Mouse (Mus musculus): ENCODE results near the gene Clca1. TPM values are rescaled to one million over a fixed set of nuclear protein-coding genes. Genes with fewer than 3 reads are reported as not detected.

Clca1 gene
- total and polyA plus RNA-seq, 2 experiments from 2014 or later: not detected

- H3K9ac ChIP-seq (replicated peaks; ENCODE audit: low read depth, low read length): no peak overlapping the region
- H3K36me3 ChIP-seq (replicated peaks; ENCODE audit: control insufficient read depth, insufficient read depth, low read length): no peaks in the 10 kb centered on the region
- H3K27ac ChIP-seq (ENCODE audit: low read depth): no peak overlapping the region
- H3K4me1 ChIP-seq (ENCODE audit: control insufficient read depth, insufficient read depth): no peaks in the 10 kb centered on the region
- no peak overlapping the region for H3K4me2 ChIP-seq (ENCODE audit: low read depth, low read length)
- no peak for ATAC-seq (ENCODE audit: insufficient read depth, low read depth)
- H3K9me3 ChIP-seq (replicated peaks; ENCODE audit: control insufficient read depth, low read length): no peaks in the 10 kb centered on the region
- 32% methylated on average over 1 of the region's 1 CpGs for WGBS
- no peaks in the 10 kb centered on the region for H3K27me3 ChIP-seq (ENCODE audit: control insufficient read depth, insufficient read depth, low read length)
- no peak overlapping the region for H3K4me3 ChIP-seq (ENCODE audit: low read depth, low read length)
- no peak for TF ChIP-seq CTCF (IDR thresholded peaks at IDR 0.05; ENCODE audit: low read depth)
- no peak for TF ChIP-seq EP300 (IDR thresholded peaks at IDR 0.05; ENCODE audit: low read depth)
- DNase-seq (ENCODE audit: low spot score): no peak
These were observed 31.7 kb downstream of the Clca1 start for GRCm38 (mm10) chr3:145000912-145001311.

- no peak for ATAC-seq (ENCODE audit: insufficient read depth, low read depth)
- Histone ChIP-seq H3K27ac (ENCODE audit: low read depth) (no peak overlapping the region), H3K36me3 (replicated peaks; ENCODE audit: control insufficient read depth, insufficient read depth, low read length) (no peaks in the 10 kb centered on the region), H3K27me3 (ENCODE audit: control insufficient read depth, insufficient read depth, low read length) (no peaks in the 10 kb centered on the region), H3K9ac (replicated peaks; ENCODE audit: low read depth, low read length) (no peak overlapping the region), H3K4me2 (ENCODE audit: low read depth, low read length) (no peak overlapping the region), H3K4me1 (ENCODE audit: control insufficient read depth, insufficient read depth) (no peaks in the 10 kb centered on the region), H3K9me3 (replicated peaks; ENCODE audit: control insufficient read depth, low read length) (no peaks in the 10 kb centered on the region), H3K4me3 (ENCODE audit: low read depth, low read length) (no peak overlapping the region)
- WGBS: 87% methylated on average over 5 of the region's 5 CpGs
- no peak for DNase-seq (ENCODE audit: low spot score)
- TF ChIP-seq EP300 (IDR thresholded peaks at IDR 0.05; ENCODE audit: low read depth) (no peak), CTCF (IDR thresholded peaks at IDR 0.05; ENCODE audit: low read depth) (no peak)
These were observed 39.5 kb downstream of the Clca1 start for GRCm38 (mm10) chr3:144993055-144993454.

GRCm38 (mm10) chr3:144992618-144993017 lies 40.0 kb downstream of the Clca1 start:
- Histone ChIP-seq H3K9me3 (replicated peaks; ENCODE audit: control insufficient read depth, low read length) (no peaks in the 10 kb centered on the region), H3K4me2 (ENCODE audit: low read depth, low read length) (no peak overlapping the region), H3K4me1 (ENCODE audit: control insufficient read depth, insufficient read depth) (no peaks in the 10 kb centered on the region), H3K9ac (replicated peaks; ENCODE audit: low read depth, low read length) (no peak overlapping the region), H3K36me3 (replicated peaks; ENCODE audit: control insufficient read depth, insufficient read depth, low read length) (no peaks in the 10 kb centered on the region), H3K4me3 (ENCODE audit: low read depth, low read length) (no peak overlapping the region), H3K27ac (ENCODE audit: low read depth) (no peak overlapping the region), H3K27me3 (ENCODE audit: control insufficient read depth, insufficient read depth, low read length) (no peaks in the 10 kb centered on the region)
- ATAC-seq (ENCODE audit: insufficient read depth, low read depth): no peak
- no peak for TF ChIP-seq EP300 (IDR thresholded peaks at IDR 0.05; ENCODE audit: low read depth)
- no peak for TF ChIP-seq CTCF (IDR thresholded peaks at IDR 0.05; ENCODE audit: low read depth)
- no peak for DNase-seq (ENCODE audit: low spot score)

- WGBS: 68% methylated on average over 5 of the region's 5 CpGs
- H3K36me3 ChIP-seq (replicated peaks; ENCODE audit: control insufficient read depth, insufficient read depth, low read length): no peaks in the 10 kb centered on the region
- H3K27me3 ChIP-seq (ENCODE audit: control insufficient read depth, insufficient read depth, low read length): no peaks in the 10 kb centered on the region
- H3K4me1 ChIP-seq (ENCODE audit: control insufficient read depth, insufficient read depth): no peaks in the 10 kb centered on the region
- H3K27ac ChIP-seq (ENCODE audit: low read depth): no peak overlapping the region
- DNase-seq (ENCODE audit: low spot score) (no peak), ATAC-seq (ENCODE audit: insufficient read depth, low read depth) (no peak)
- TF ChIP-seq EP300 (IDR thresholded peaks at IDR 0.05; ENCODE audit: low read depth) (no peak), CTCF (IDR thresholded peaks at IDR 0.05; ENCODE audit: low read depth) (no peak)
- H3K9ac ChIP-seq (replicated peaks; ENCODE audit: low read depth, low read length): no peak overlapping the region
- no peak overlapping the region for H3K4me2 ChIP-seq (ENCODE audit: low read depth, low read length)
- H3K9me3 ChIP-seq (replicated peaks; ENCODE audit: control insufficient read depth, low read length): no peaks in the 10 kb centered on the region
- H3K4me3 ChIP-seq (ENCODE audit: low read depth, low read length): no peak overlapping the region
These were observed 46.7 kb downstream of the Clca1 start for GRCm38 (mm10) chr3:144985890-144986289.

GRCm38 (mm10) chr3:144980551-144980950 lies 52.0 kb downstream of the Clca1 start:
- no peak for DNase-seq (ENCODE audit: low spot score)
- no peaks in the 10 kb centered on the region for H3K9me3 ChIP-seq (replicated peaks; ENCODE audit: control insufficient read depth, low read length)
- H3K36me3 ChIP-seq (replicated peaks; ENCODE audit: control insufficient read depth, insufficient read depth, low read length): no peaks in the 10 kb centered on the region
- H3K4me3 ChIP-seq (ENCODE audit: low read depth, low read length): no peak overlapping the region
- H3K27ac ChIP-seq (ENCODE audit: low read depth): no peak overlapping the region
- TF ChIP-seq EP300 (IDR thresholded peaks at IDR 0.05; ENCODE audit: low read depth): no peak
- no peak for TF ChIP-seq CTCF (IDR thresholded peaks at IDR 0.05; ENCODE audit: low read depth)
- no peak overlapping the region for H3K4me2 ChIP-seq (ENCODE audit: low read depth, low read length)
- 79% methylated on average over 6 of the region's 6 CpGs for WGBS
- H3K4me1 ChIP-seq (ENCODE audit: control insufficient read depth, insufficient read depth): no peaks in the 10 kb centered on the region
- ATAC-seq (ENCODE audit: insufficient read depth, low read depth): no peak
- H3K27me3 ChIP-seq (ENCODE audit: control insufficient read depth, insufficient read depth, low read length): no peaks in the 10 kb centered on the region
- H3K9ac ChIP-seq (replicated peaks; ENCODE audit: low read depth, low read length): no peak overlapping the region

GRCm38 (mm10) chr3:144977631-144978030 lies 54.9 kb downstream of the Clca1 start:
- Histone ChIP-seq H3K36me3 (replicated peaks; ENCODE audit: control insufficient read depth, insufficient read depth, low read length) (no peaks in the 10 kb centered on the region), H3K9me3 (replicated peaks; ENCODE audit: control insufficient read depth, low read length) (no peaks in the 10 kb centered on the region), H3K4me3 (ENCODE audit: low read depth, low read length) (no peak overlapping the region), H3K9ac (replicated peaks; ENCODE audit: low read depth, low read length) (no peak overlapping the region), H3K4me2 (ENCODE audit: low read depth, low read length) (no peak overlapping the region), H3K27ac (ENCODE audit: low read depth) (no peak overlapping the region), H3K27me3 (ENCODE audit: control insufficient read depth, insufficient read depth, low read length) (no peaks in the 10 kb centered on the region), H3K4me1 (ENCODE audit: control insufficient read depth, insufficient read depth) (no peaks in the 10 kb centered on the region)
- no peak for DNase-seq (ENCODE audit: low spot score)
- ATAC-seq (ENCODE audit: insufficient read depth, low read depth): no peak
- TF ChIP-seq CTCF (IDR thresholded peaks at IDR 0.05; ENCODE audit: low read depth) (no peak), EP300 (IDR thresholded peaks at IDR 0.05; ENCODE audit: low read depth) (no peak)
- 61% methylated on average over 4 of the region's 4 CpGs for WGBS

Data from heart, postnatal 0 days (tissue).